In genomic region chr7:141945927-141946326, GRCm38 (mm10) we compare ENCODE assay signal across 8 mouse cellular contexts. TPM values are rescaled to one million over a fixed set of nuclear protein-coding genes. Genes with fewer than 3 reads are reported as not detected.
DNase-seq lines count a peak whose midpoint lies in the region; ATAC-seq lines count a peak whose summit lies in the region.

No protein-coding gene starts in this region.

- WGBS in forebrain, embryonic 13.5 days, result 10% methylated on average over 7 of the region's 7 CpGs
- WGBS in neural tube, embryonic 14.5 days, result 8% methylated on average over 7 of the region's 7 CpGs

- ATAC-seq in forebrain, embryonic 13.5 days, result peak; percentile 37
- peak; percentile 53; the same call in 1 of the 2 replicates for ATAC-seq in neural tube, embryonic 14.5 days (ENCODE audit: low read depth)
- ATAC-seq in erythroid progenitor cell, adult 5-6 weeks (replicated peaks; ENCODE audit: low FRiP score, poor library complexity, severe bottlenecking), result no peak

- peak overlapping the region; percentile 40; the same call in 1 of the 2 replicates for H3K9ac ChIP-seq in forebrain, embryonic 13.5 days
- H3K9ac ChIP-seq in neural tube, embryonic 14.5 days (replicated peaks; ENCODE audit: low read depth, low read length), result peak overlapping the region; percentile 7

- DNase-seq in cerebellum, adult 9-10 months, result peak; percentile 45
- no peak for DNase-seq in cerebellum, postnatal 14 days
- peak; percentile 76 for DNase-seq in layer of hippocampus, adult 9-10 months (ENCODE audit: low spot score)
- no peak for DNase-seq in thymus, postnatal 25 days
- DNase-seq in heart, adult 8-10 months (ENCODE audit: low spot score), result no peak

- H3K4me1 ChIP-seq in forebrain, embryonic 13.5 days, result peaks cover 43% of the 10 kb centered on the region
- H3K4me1 ChIP-seq in neural tube, embryonic 14.5 days (ENCODE audit: control insufficient read depth, insufficient read depth, low read length), result peaks cover 14% of the 10 kb centered on the region

- H3K27me3 ChIP-seq in forebrain, embryonic 13.5 days, result no peaks in the 10 kb centered on the region; the same call in 1 of the 2 replicates
- peaks cover 6% of the 10 kb centered on the region; the same call in 1 of the 2 replicates for H3K27me3 ChIP-seq in neural tube, embryonic 14.5 days (ENCODE audit: control insufficient read depth, insufficient read depth, low read length)

- H3K4me2 ChIP-seq in forebrain, embryonic 13.5 days, result peak overlapping the region; percentile 42
- peak overlapping the region; percentile 19; the same call in 1 of the 2 replicates for H3K4me2 ChIP-seq in neural tube, embryonic 14.5 days (ENCODE audit: low read depth, low read length)

- H3K27ac ChIP-seq in forebrain, embryonic 13.5 days, result peak overlapping the region; percentile 63
- peak overlapping the region; percentile 86 for H3K27ac ChIP-seq in neural tube, embryonic 14.5 days (ENCODE audit: low read depth, low read length)

- peak overlapping the region; percentile 9; the same call in 1 of the 2 replicates for H3K4me3 ChIP-seq in forebrain, embryonic 13.5 days
- H3K4me3 ChIP-seq in neural tube, embryonic 14.5 days (ENCODE audit: low read depth, low read length), result no peak overlapping the region

- no peaks in the 10 kb centered on the region for H3K36me3 ChIP-seq in forebrain, embryonic 13.5 days (ENCODE audit: poor library complexity, severe bottlenecking)
- no peaks in the 10 kb centered on the region for H3K36me3 ChIP-seq in neural tube, embryonic 14.5 days (ENCODE audit: control insufficient read depth, insufficient read depth, low read length)

- no peaks in the 10 kb centered on the region for H3K9me3 ChIP-seq in forebrain, embryonic 13.5 days (replicated peaks)
- no peaks in the 10 kb centered on the region for H3K9me3 ChIP-seq in neural tube, embryonic 14.5 days (ENCODE audit: control insufficient read depth, low read length)

RNA-seq across cellular contexts. Expression of gene Brsk2, which starts 3.6 kb away (rescaled TPM):
- 20.4 and 22.7 TPM in 2 replicates for polyA plus RNA-seq in forebrain, embryonic 13.5 days (2015; fragmentation: Nextera tagmentation; extraction: Ambion mirVana)
- 25.8 and 27.7 TPM in 2 replicates for polyA plus RNA-seq in neural tube, embryonic 14.5 days (2014; fragmentation: Nextera tagmentation; extraction: Ambion mirVana)
- total RNA-seq in erythroid progenitor cell, adult 5-6 weeks (2015; ENCODE audit: low replicate concordance), result not detected in 2 replicates
- 0.26 TPM in 1 of 2 replicates, not detected in the other for total RNA-seq in erythroid progenitor cell, adult 5-6 weeks (2017; ENCODE audit: low replicate concordance)
- total RNA-seq in heart, adult 8-10 months (2022), result under 1 TPM; 0.16 to 0.43 (median 0.22) TPM

RNA-seq across cellular contexts. Expression of gene Tollip, which starts 27.6 kb away (rescaled TPM):
- 66.4 and 75.2 TPM in 2 replicates for polyA plus RNA-seq in forebrain, embryonic 13.5 days (2015; fragmentation: Nextera tagmentation; extraction: Ambion mirVana)
- polyA plus RNA-seq in neural tube, embryonic 14.5 days (2014; fragmentation: Nextera tagmentation; extraction: Ambion mirVana), result 69.2 and 80.0 TPM in 2 replicates
- 45.0 and 61.6 TPM in 2 replicates for total RNA-seq in erythroid progenitor cell, adult 5-6 weeks (2015; ENCODE audit: low replicate concordance)
- total RNA-seq in erythroid progenitor cell, adult 5-6 weeks (2017; ENCODE audit: low replicate concordance), result 42.1 and 45.2 TPM in 2 replicates
- 10 to 100 TPM; 55.3 to 61.2 (median 57.8) TPM for total RNA-seq in heart, adult 8-10 months (2022)

Comparison
In these comparisons a context has a peak if more than half of its experiments do, and no peak if none do; other contexts are left out.
1. DNase-seq: peak in cerebellum, adult 9-10 months (single experiment) and layer of hippocampus, adult 9-10 months (single experiment); none in cerebellum, postnatal 14 days (0 of 2), thymus, postnatal 25 days (single experiment) and heart, adult 8-10 months (single experiment).